Comparison of ENCODE assay signal across 21 mouse cellular contexts in the genomic region with DNA sequence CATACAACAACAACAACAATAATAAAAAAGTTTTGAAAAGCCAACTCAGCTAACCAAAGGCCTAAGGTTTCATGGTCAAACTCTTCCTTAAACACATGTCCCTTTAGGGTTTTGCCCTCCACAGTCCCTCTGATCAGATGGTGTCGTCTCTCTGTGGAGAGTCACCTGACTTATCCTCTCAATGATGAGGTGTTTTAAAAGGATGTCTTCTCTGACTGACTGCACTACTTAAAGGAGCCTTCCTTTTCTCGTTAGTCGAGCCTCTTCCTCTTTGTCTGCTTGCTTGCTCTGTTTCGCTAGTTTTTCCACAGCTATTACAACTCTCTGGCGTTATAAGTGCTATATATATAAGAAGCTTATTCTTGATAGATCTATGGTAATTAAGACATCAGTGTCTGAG.
"Had no signal": no experiment of that assay in that cellular context is flagged by ENCODE, and none has a peak within 500 bp of the region (broad histone marks: within the 10 kb centered on the region; RNA-seq: fewer than 3 reads in every experiment).

No protein-coding gene starts in this region.

- DNase-seq: liver, postnatal 0 days; lung, adult 2 months; lung, postnatal 4 days; midbrain, embryonic 14.5 days; retina, postnatal 1 day; right cerebral cortex, adult 18-20 months; right cerebral cortex, postnatal 25 days; right cerebral cortex, postnatal 4 days; spleen, adult 18-20 months; thymus, adult 2 months; thymus, postnatal 25 days; thymus, postnatal 4 days had no signal

- H3K27ac ChIP-seq: lung, embryonic 15.5 days; midbrain, embryonic 10.5 days; midbrain, embryonic 12.5 days; neural tube, embryonic 13.5 days; neural tube, embryonic 15.5 days; stomach, embryonic 15.5 days; stomach, postnatal 0 days had no signal

- H3K4me1 ChIP-seq: midbrain, embryonic 12.5 days; neural tube, embryonic 13.5 days; neural tube, embryonic 15.5 days had no signal

- H3K9me3 ChIP-seq: lung, embryonic 15.5 days; midbrain, embryonic 10.5 days; midbrain, embryonic 12.5 days; neural tube, embryonic 13.5 days; neural tube, embryonic 15.5 days; stomach, embryonic 15.5 days had no signal

- ATAC-seq: liver, postnatal 0 days; lung, postnatal 0 days; midbrain, embryonic 16.5 days had no signal

- H3K4me2 ChIP-seq: lung, embryonic 15.5 days; midbrain, embryonic 12.5 days; neural tube, embryonic 13.5 days; neural tube, embryonic 15.5 days; stomach, embryonic 15.5 days had no signal

- H3K9ac ChIP-seq: liver, postnatal 0 days; lung, embryonic 15.5 days; midbrain, embryonic 12.5 days; neural tube, embryonic 13.5 days; neural tube, embryonic 15.5 days; stomach, embryonic 15.5 days had no signal

- H3K27me3 ChIP-seq: lung, embryonic 15.5 days; midbrain, embryonic 12.5 days; neural tube, embryonic 13.5 days; neural tube, embryonic 15.5 days; stomach, embryonic 15.5 days had no signal

- H3K36me3 ChIP-seq: lung, embryonic 15.5 days; midbrain, embryonic 10.5 days; midbrain, embryonic 12.5 days; neural tube, embryonic 13.5 days; neural tube, embryonic 15.5 days; stomach, embryonic 15.5 days had no signal

- H3K4me3 ChIP-seq: lung, embryonic 15.5 days; midbrain, embryonic 10.5 days; midbrain, embryonic 12.5 days; neural tube, embryonic 13.5 days; neural tube, embryonic 15.5 days; stomach, embryonic 15.5 days had no signal
